Mouse (Mus musculus) erythroblast, embryonic 14.5 days (primary cell): ENCODE results near the gene Adap2.

ENCODE experiments used
- GATA1 ChIP-seq: IDR thresholded peaks from 2 replicates; pipeline ENCODE4 v1.6.1; 2012; ENCODE audit warnings: low read length, inconsistent platforms, mixed read lengths
- TAL1 ChIP-seq: IDR thresholded peaks from 3 replicates; pipeline ENCODE4 v1.6.1; 2012; ENCODE audit warnings: low read length, inconsistent platforms, mixed read lengths

- no peak for TF ChIP-seq TAL1
- TF ChIP-seq GATA1: no peak
Observed at GRCm38 (mm10) chr11:80212282-80212681, 58.4 kb downstream of the Adap2 start.
